Mouse (Mus musculus): ENCODE results near the gene Supt4a. TPM values are rescaled to one million over a fixed set of nuclear protein-coding genes. Genes with fewer than 3 reads are reported as not detected.

The Supt4a gene
- total and polyA plus RNA-seq, 2 experiments: 41.9 to 59.9 TPM

DNA sequence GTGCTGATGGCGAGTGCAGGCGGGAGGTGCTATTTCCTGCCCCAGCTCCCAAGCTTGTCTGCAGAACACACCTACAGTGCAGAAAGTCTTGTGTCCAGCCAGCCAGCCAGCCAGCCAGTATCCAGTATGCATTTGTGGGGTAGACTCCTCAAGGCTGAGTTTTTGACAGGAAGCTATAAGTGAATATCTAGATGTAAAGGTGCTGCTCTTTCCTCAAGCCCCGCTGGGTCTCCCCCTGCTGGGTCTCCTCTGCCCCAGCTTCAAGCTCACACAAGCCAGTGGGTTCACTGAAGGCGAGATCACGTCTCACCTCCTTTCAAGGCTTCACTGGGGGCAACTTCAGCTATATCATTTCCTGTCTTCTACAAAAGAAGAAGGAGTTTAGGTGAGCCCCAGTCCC lies 3.0 kb upstream of the Supt4a start:
- no peak overlapping the region for H3K9ac ChIP-seq (ENCODE audit: low read depth, low read length)
- no peak overlapping the region for H3K4me3 ChIP-seq (ENCODE audit: insufficient read depth, low read depth, low read length)
- peaks cover 4% of the 10 kb centered on the region for H3K36me3 ChIP-seq (ENCODE audit: control insufficient read depth, insufficient read depth, low read length)
- no peak overlapping the region for H3K27ac ChIP-seq (replicated peaks; ENCODE audit: insufficient read depth, low read depth, low read length)
- WGBS: 78% methylated on average over 5 of the region's 5 CpGs
- no peak for DNase-seq (ENCODE audit: extremely low read depth, low read depth, low spot score)
- peaks cover 6% of the 10 kb centered on the region; the same call in 1 of the 2 replicates for H3K79me2 ChIP-seq (ENCODE audit: control insufficient read depth, insufficient read depth, low read length)
- H3K27me3 ChIP-seq (ENCODE audit: control insufficient read depth, insufficient read depth, low read length): no peaks in the 10 kb centered on the region
- TF ChIP-seq POLR2A (IDR thresholded peaks at IDR 0.05; ENCODE audit: extremely low read depth, insufficient read depth, low read length) (no peak), CTCF (IDR thresholded peaks at IDR 0.05; ENCODE audit: low read depth, low read length) (no peak)
- H3K4me1 ChIP-seq (ENCODE audit: control insufficient read depth, insufficient read depth, low read length): peaks cover 8% of the 10 kb centered on the region; the same call in 1 of the 2 replicates

DNA sequence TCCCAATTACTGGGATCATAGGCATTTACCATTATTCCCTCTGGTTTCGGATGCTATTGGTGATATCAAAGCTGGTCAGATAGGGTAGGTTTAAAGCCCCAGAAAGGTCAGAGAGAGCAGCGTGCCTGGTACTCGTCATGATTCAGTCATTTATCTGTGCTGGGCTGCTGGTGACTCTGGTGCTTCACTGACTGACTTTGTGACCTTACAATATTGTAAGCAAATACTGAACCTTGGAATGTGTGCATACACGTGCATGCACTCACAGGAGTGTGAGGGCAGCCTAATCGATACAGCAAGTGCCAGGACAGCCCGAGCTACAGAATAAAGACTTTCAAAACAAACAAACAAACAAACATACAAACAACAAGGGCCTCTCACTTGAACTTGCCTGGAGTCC lies 1.7 kb upstream of the Supt4a start:
- peak; percentile 78 for DNase-seq (ENCODE audit: extremely low read depth, low read depth, low spot score)
- no peak for TF ChIP-seq CTCF (IDR thresholded peaks at IDR 0.05; ENCODE audit: low read depth, low read length)
- TF ChIP-seq POLR2A (IDR thresholded peaks at IDR 0.05; ENCODE audit: extremely low read depth, insufficient read depth, low read length): no peak
- H3K27ac ChIP-seq (replicated peaks; ENCODE audit: insufficient read depth, low read depth, low read length): peak overlapping the region; percentile 27; the same call in 1 of the 2 replicates
- WGBS: 24% methylated on average over 6 of the region's 6 CpGs
- H3K4me3 ChIP-seq (ENCODE audit: insufficient read depth, low read depth, low read length): no peak overlapping the region
- H3K36me3 ChIP-seq (ENCODE audit: control insufficient read depth, insufficient read depth, low read length): peaks cover 8% of the 10 kb centered on the region
- no peak overlapping the region for H3K9ac ChIP-seq (ENCODE audit: low read depth, low read length)
- peaks cover 8% of the 10 kb centered on the region; the same call in 1 of the 2 replicates for H3K4me1 ChIP-seq (ENCODE audit: control insufficient read depth, insufficient read depth, low read length)
- peaks cover 6% of the 10 kb centered on the region; the same call in 1 of the 2 replicates for H3K79me2 ChIP-seq (ENCODE audit: control insufficient read depth, insufficient read depth, low read length)
- no peaks in the 10 kb centered on the region for H3K27me3 ChIP-seq (ENCODE audit: control insufficient read depth, insufficient read depth, low read length)

DNA sequence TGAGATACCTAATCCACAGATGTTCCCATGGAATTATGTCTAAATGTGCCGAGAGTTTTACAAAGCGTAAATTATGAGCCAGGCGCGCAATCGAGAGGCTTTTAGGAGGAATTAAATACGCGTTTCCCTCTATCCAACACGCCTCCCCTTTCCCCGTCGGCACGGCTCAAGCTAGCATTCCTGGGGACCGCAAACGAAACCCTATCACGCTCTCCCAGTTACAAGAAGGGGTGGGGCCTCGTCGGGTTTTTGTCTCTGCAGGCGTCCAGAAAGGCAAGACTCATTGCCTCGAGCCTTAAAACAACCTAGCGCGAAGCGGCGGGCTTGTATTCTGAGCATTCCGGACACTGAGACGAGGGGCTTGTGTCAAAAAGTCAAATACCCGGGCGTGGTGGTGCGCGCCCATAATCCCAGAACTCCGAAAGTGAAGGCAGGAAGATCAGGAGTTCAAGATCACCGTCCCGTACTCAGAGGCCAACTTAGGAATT lies 661 bp upstream of the Supt4a start:
- Histone ChIP-seq H3K4me1 (ENCODE audit: control insufficient read depth, insufficient read depth, low read length) (peaks cover 8% of the 10 kb centered on the region; the same call in 1 of the 2 replicates), H3K4me3 (ENCODE audit: insufficient read depth, low read depth, low read length) (peak overlapping the region; percentile 45), H3K79me2 (ENCODE audit: control insufficient read depth, insufficient read depth, low read length) (peaks cover 6% of the 10 kb centered on the region; the same call in 1 of the 2 replicates), H3K27me3 (ENCODE audit: control insufficient read depth, insufficient read depth, low read length) (no peaks in the 10 kb centered on the region), H3K9ac (ENCODE audit: low read depth, low read length) (peak overlapping the region; percentile 56), H3K36me3 (ENCODE audit: control insufficient read depth, insufficient read depth, low read length) (peaks cover 6% of the 10 kb centered on the region), H3K27ac (replicated peaks; ENCODE audit: insufficient read depth, low read depth, low read length) (peak overlapping the region; percentile 75)
- WGBS: 2% methylated on average over 31 of the region's 31 CpGs
- peak; percentile 58 for DNase-seq (ENCODE audit: extremely low read depth, low read depth, low spot score)
- TF ChIP-seq POLR2A (IDR thresholded peaks at IDR 0.05; ENCODE audit: extremely low read depth, insufficient read depth, low read length) (no peak), CTCF (IDR thresholded peaks at IDR 0.05; ENCODE audit: low read depth, low read length) (no peak)

DNA sequence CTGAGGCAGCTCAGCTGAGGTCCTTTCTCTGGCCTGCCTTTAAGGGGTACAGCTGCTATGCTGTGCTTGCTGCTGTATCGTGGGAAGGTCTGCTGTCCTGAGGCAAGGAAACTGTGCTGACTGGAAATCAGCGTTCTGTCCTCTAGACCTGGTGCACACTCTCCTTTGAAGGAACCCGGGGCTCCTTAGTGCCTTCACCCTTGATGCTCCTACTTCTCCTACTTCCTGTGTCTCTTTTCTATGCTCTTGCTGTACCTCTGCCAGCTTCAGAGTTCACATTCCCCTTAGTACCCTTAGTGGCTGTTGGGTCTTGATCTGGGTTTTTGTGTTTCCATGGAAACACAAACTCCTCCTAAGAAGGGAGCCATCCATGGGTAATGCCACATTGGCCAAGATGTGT lies 6.3 kb downstream of the Supt4a start:
- no peak overlapping the region for H3K9ac ChIP-seq (ENCODE audit: low read depth, low read length)
- DNase-seq (ENCODE audit: extremely low read depth, low read depth, low spot score): no peak
- H3K4me3 ChIP-seq (ENCODE audit: insufficient read depth, low read depth, low read length): no peak overlapping the region
- H3K27me3 ChIP-seq (ENCODE audit: control insufficient read depth, insufficient read depth, low read length): no peaks in the 10 kb centered on the region
- H3K27ac ChIP-seq (replicated peaks; ENCODE audit: insufficient read depth, low read depth, low read length): no peak overlapping the region
- WGBS: 94% methylated on average over 3 of the region's 3 CpGs
- no peaks in the 10 kb centered on the region for H3K4me1 ChIP-seq (ENCODE audit: control insufficient read depth, insufficient read depth, low read length)
- no peaks in the 10 kb centered on the region for H3K79me2 ChIP-seq (ENCODE audit: control insufficient read depth, insufficient read depth, low read length)
- no peak for TF ChIP-seq CTCF (IDR thresholded peaks at IDR 0.05; ENCODE audit: low read depth, low read length)
- no peak for TF ChIP-seq POLR2A (IDR thresholded peaks at IDR 0.05; ENCODE audit: extremely low read depth, insufficient read depth, low read length)
- peaks cover 16% of the 10 kb centered on the region for H3K36me3 ChIP-seq (ENCODE audit: control insufficient read depth, insufficient read depth, low read length)

DNA sequence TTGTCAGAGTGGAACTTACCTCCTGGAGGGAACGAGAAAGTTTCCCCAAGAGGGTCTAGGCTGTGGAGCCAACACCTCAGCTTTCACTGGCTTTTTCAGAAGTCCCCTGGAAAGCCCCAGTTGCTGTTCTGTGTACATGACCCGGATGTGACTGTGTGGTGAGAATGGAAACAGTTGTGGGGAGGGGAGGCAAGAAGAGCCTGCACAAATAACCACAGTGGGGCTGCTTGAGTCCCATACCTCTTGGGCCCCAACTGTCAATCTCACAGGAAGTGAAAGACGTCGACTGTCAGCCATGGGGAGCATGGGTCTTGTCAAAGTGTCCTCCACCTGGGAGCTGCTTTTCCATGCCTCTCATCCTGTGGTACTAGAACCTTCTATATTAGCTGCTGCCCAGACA lies 7.6 kb downstream of the Supt4a start:
- Histone ChIP-seq H3K79me2 (ENCODE audit: control insufficient read depth, insufficient read depth, low read length) (no peaks in the 10 kb centered on the region), H3K27me3 (ENCODE audit: control insufficient read depth, insufficient read depth, low read length) (no peaks in the 10 kb centered on the region), H3K4me1 (ENCODE audit: control insufficient read depth, insufficient read depth, low read length) (no peaks in the 10 kb centered on the region), H3K27ac (replicated peaks; ENCODE audit: insufficient read depth, low read depth, low read length) (no peak overlapping the region), H3K36me3 (ENCODE audit: control insufficient read depth, insufficient read depth, low read length) (peaks cover 16% of the 10 kb centered on the region), H3K4me3 (ENCODE audit: insufficient read depth, low read depth, low read length) (no peak overlapping the region), H3K9ac (ENCODE audit: low read depth, low read length) (no peak overlapping the region)
- TF ChIP-seq CTCF (IDR thresholded peaks at IDR 0.05; ENCODE audit: low read depth, low read length): no peak
- TF ChIP-seq POLR2A (IDR thresholded peaks at IDR 0.05; ENCODE audit: extremely low read depth, insufficient read depth, low read length): no peak
- no peak for DNase-seq (ENCODE audit: extremely low read depth, low read depth, low spot score)
- WGBS: 74% methylated on average over 4 of the region's 4 CpGs

Data from liver, adult 2 months (tissue).